Comparison of ENCODE assay signal across 17 mouse cellular contexts in genomic region chr2:58844499-58844898, GRCm38 (mm10). TPM values are rescaled to one million over a fixed set of nuclear protein-coding genes. Genes with fewer than 3 reads are reported as not detected.
DNase-seq lines count a peak whose midpoint lies in the region; ATAC-seq and TF ChIP-seq lines count a peak whose summit lies in the region.
"Had no signal": no experiment of that assay in that cellular context is flagged by ENCODE, and none has a peak within 500 bp of the region (broad histone marks: within the 10 kb centered on the region; RNA-seq: fewer than 3 reads in every experiment).

No protein-coding gene starts in this region.

- no peak overlapping the region for H3K4me3 ChIP-seq in lung, embryonic 16.5 days (ENCODE audit: low read length)
- no peak overlapping the region for H3K4me3 ChIP-seq in lung, adult 2 months (replicated peaks; ENCODE audit: extremely low read depth, low read depth, low read length)
- H3K4me3 ChIP-seq: forebrain, embryonic 10.5 days; neural tube, embryonic 13.5 days had no signal

- peak; percentile 47; the same call in 1 of the 2 replicates for ATAC-seq in lung, embryonic 16.5 days (ENCODE audit: low read depth)
- no peak for ATAC-seq in cerebellum, adult (ENCODE audit: insufficient number of reproducible peaks, low FRiP score, low TSS enrichment)

- H3K36me3 ChIP-seq in lung, embryonic 16.5 days (ENCODE audit: control insufficient read depth, insufficient read depth, low read length) = no peaks in the 10 kb centered on the region
- H3K36me3 ChIP-seq: forebrain, embryonic 10.5 days; G1E; neural tube, embryonic 13.5 days had no signal

- no peak for TF ChIP-seq CTCF in lung, adult 2 months (IDR thresholded peaks at IDR 0.05; ENCODE audit: insufficient read depth, low read length)

- peak overlapping the region; percentile 72 for H3K27ac ChIP-seq in lung, embryonic 16.5 days (ENCODE audit: low read length)
- H3K27ac ChIP-seq: forebrain, embryonic 10.5 days; neural tube, embryonic 13.5 days had no signal

- no peaks in the 10 kb centered on the region for H3K4me1 ChIP-seq in lung, embryonic 16.5 days (replicated peaks; ENCODE audit: control insufficient read depth, insufficient read depth, low read length)
- no peaks in the 10 kb centered on the region for H3K4me1 ChIP-seq in lung, adult 2 months (ENCODE audit: control insufficient read depth, insufficient read depth, low read length)
- H3K4me1 ChIP-seq: neural tube, embryonic 13.5 days had no signal

- no peak overlapping the region for H3K4me2 ChIP-seq in lung, embryonic 16.5 days (ENCODE audit: low read depth, low read length)
- H3K4me2 ChIP-seq: neural tube, embryonic 13.5 days had no signal

- no peaks in the 10 kb centered on the region; the same call in 1 of the 2 replicates for H3K9me3 ChIP-seq in lung, embryonic 16.5 days (ENCODE audit: control insufficient read depth, low read length)
- H3K9me3 ChIP-seq: forebrain, embryonic 10.5 days; neural tube, embryonic 13.5 days had no signal

- 12% methylated on average over 10 of the region's 10 CpGs for WGBS in lung, embryonic 16.5 days
- WGBS in lung, adult 2 months = 19% methylated on average over 10 of the region's 10 CpGs

- no peaks in the 10 kb centered on the region for H3K27me3 ChIP-seq in lung, embryonic 16.5 days (ENCODE audit: control insufficient read depth, insufficient read depth, low read depth, low read length)
- H3K27me3 ChIP-seq: neural tube, embryonic 13.5 days had no signal

- TF ChIP-seq POLR2A in lung, adult 2 months (IDR thresholded peaks at IDR 0.05; ENCODE audit: borderline replicate concordance, extremely low read depth, low read depth, low read length) = no peak

- H3K9ac ChIP-seq in lung, embryonic 16.5 days (ENCODE audit: low read length) = no peak overlapping the region
- H3K9ac ChIP-seq: neural tube, embryonic 13.5 days had no signal

- DNase-seq in adrenal gland, adult (ENCODE audit: inconsistent age in 2 of 2, low spot score in 1 of 2) = peak; percentile 33 to 78
- no peak for DNase-seq in adrenal gland, adult 18-20 months (ENCODE audit: low spot score in 2 of 2)
- DNase-seq in lung, adult 2 months = no peak
- peak; percentile 28 for DNase-seq in brain, adult 2 months (ENCODE audit: low read depth, low spot score)
- DNase-seq in thymus, postnatal 14 days = peak; percentile 24
- no peak for DNase-seq in neural tube, embryonic 10.5 days (ENCODE audit: extremely low spot score, low spot score)
- DNase-seq: cerebellum, adult 18-20 months; kidney, postnatal 36 days had no signal

RNA-seq across cellular contexts. Expression of gene Gm11099, which starts 14.7 kb away (rescaled TPM):
- not detected for total RNA-seq in adrenal gland, adult 18-20 months (2021)
- polyA plus RNA-seq in lung, embryonic 16.5 days (2015; fragmentation: Nextera tagmentation; extraction: Ambion mirVana) = not detected in 2 replicates
- not detected in 2 replicates for polyA plus RNA-seq in lung, adult 2 months (2012; rRNA removed)
- total RNA-seq: G1E; hematopoietic stem cell, adult 5-6 weeks; left cerebral cortex, adult 18-20 months; liver, adult 2 months; megakaryocyte, adult 5-6 weeks had no signal
- polyA plus RNA-seq: forebrain, embryonic 10.5 days; G1E; liver, adult 2 months; neural tube, embryonic 13.5 days had no signal

Comparison
In these comparisons a context has a peak if more than half of its experiments do, and no peak if none do; other contexts are left out.
1. DNase-seq: peak in adrenal gland, adult (2 of 2), brain, adult 2 months (single experiment) and thymus, postnatal 14 days (single experiment); none in adrenal gland, adult 18-20 months (0 of 2), lung, adult 2 months (single experiment) and neural tube, embryonic 10.5 days (single experiment).